Mouse (Mus musculus) liver, postnatal 0 days (tissue): ENCODE measurements around the gene Nr3c2. TPM values are rescaled to one million over a fixed set of nuclear protein-coding genes. Genes with fewer than 3 reads are reported as not detected.

Experiments used
- ATAC-seq: fragments of 200-750 bp; cut with Nextera tagmentation; 2 replicates; pipeline ENCODE4 v1.8.0; 2017; ENCODE audit warnings: mild to moderate bottlenecking, moderate library complexity
- DNase-seq: peaks from one replicate; pipeline ENCODE4 v3.0.0-alpha.2; 2016
- H3K27ac ChIP-seq: fragments of 300-500 bp; sonication (generic); 2 replicates; pipeline ENCODE4 v1.5.1; 2014; ENCODE audit warnings: antibody characterized with exemption, moderate library complexity, mild to moderate bottlenecking, low read depth
- H3K27me3 ChIP-seq: fragments of 300-500 bp; sonication (generic); 2 replicates; pipeline ENCODE4 v1.6.1; 2014; ENCODE audit warnings: low read length, control low read depth, mixed read lengths; ENCODE audit not compliant: insufficient read depth
- H3K36me3 ChIP-seq: fragments of 300-500 bp; sonication (generic); replicated peaks from 2 replicates; pipeline ENCODE4 v1.6.1; 2014; ENCODE audit warnings: mild to moderate bottlenecking, control low read depth, low read length, moderate library complexity, mixed read lengths; ENCODE audit not compliant: insufficient read depth
- H3K4me1 ChIP-seq: fragments of 300-500 bp; sonication (generic); 2 replicates; pipeline ENCODE4 v1.6.1; 2014; ENCODE audit warnings: antibody characterized with exemption, mild to moderate bottlenecking, control low read depth; ENCODE audit not compliant: insufficient read depth
- H3K4me2 ChIP-seq: fragments of 300-500 bp; sonication (generic); 2 replicates; pipeline ENCODE4 v1.6.1; 2014; ENCODE audit warnings: low read depth, mild to moderate bottlenecking, low read length, moderate library complexity, mixed read lengths
- H3K4me3 ChIP-seq: fragments of 300-500 bp; sonication (generic); 2 replicates; pipeline ENCODE4 v1.5.1; 2014; ENCODE audit warnings: low read depth, low read length
- H3K9ac ChIP-seq: fragments of 300-500 bp; sonication (generic); replicated peaks from 2 replicates; pipeline ENCODE4 v1.6.1; 2014; ENCODE audit warnings: mild to moderate bottlenecking, moderate library complexity
- H3K9me3 ChIP-seq: fragments of 300-500 bp; sonication (generic); 2 replicates; pipeline ENCODE4 v1.6.1; 2016; ENCODE audit warnings: mild to moderate bottlenecking, control low read depth, low read length, mixed read lengths
- CTCF ChIP-seq: sonication (generic); IDR thresholded peaks from 2 replicates; pipeline ENCODE4 v1.5.1; 2016; ENCODE audit warnings: antibody characterized with exemption, low read depth
- EP300 ChIP-seq: IDR thresholded peaks from 2 replicates; pipeline ENCODE4 v1.6.1; 2016; ENCODE audit warnings: antibody characterized with exemption, low read depth, mild to moderate bottlenecking
- WGBS: fragments of 180-500 bp; shearing (Covaris S2); extraction: QIAGEN DNeasy Blood & Tissue Kit; methylation state at CpG from one replicate; pipeline ENCODE4 v1.1.7; 2014; ENCODE audit not compliant: insufficient replicate concordance; 5-methylcytosine and 5-hydroxymethylcytosine counted together
- polyA plus RNA-seq: library from polyadenylated mRNA; unstranded; fragments of >200 nt; fragmentation: Nextera tagmentation; extraction: Ambion mirVana; gene quantifications from 2 replicates; pipeline ENCODE4 v1.2.1, GENCODE M21; 2015

Gene Nr3c2
- polyA plus RNA-seq, 1 experiment from 2014 or later, result 3.4 TPM

DNA sequence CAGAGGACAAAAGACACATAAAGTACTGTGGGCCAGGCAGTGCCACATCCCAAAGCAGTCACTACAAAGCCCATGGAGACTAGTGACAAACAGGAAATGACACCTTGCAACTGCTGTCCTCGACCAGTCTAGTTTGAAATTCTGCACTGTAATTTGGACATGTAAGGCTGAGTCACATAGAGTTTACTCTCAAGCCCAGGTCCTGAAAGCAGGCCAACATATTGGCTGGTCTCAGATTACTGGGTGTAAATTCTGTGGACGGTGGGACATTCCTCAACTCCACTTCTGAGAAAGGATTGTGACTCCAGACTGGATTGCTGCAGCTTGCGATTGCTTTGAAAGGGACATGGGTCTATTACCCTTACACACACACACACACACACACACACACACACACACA is 388.8 kb downstream of the Nr3c2 start:
- no peaks in the 10 kb centered on the region for H3K9me3 ChIP-seq
- DNase-seq (no peak), ATAC-seq (no peak)
- no peaks in the 10 kb centered on the region for H3K27me3 ChIP-seq
- H3K4me2 ChIP-seq, result no peak overlapping the region
- H3K36me3 ChIP-seq, result no peaks in the 10 kb centered on the region
- TF ChIP-seq CTCF (no peak), EP300 (no peak)
- no peak overlapping the region for H3K9ac ChIP-seq
- WGBS, result 65% methylated on average over 3 of the region's 3 CpGs
- H3K4me3 ChIP-seq, result no peak overlapping the region
- no peak overlapping the region for H3K27ac ChIP-seq
- H3K4me1 ChIP-seq, result no peaks in the 10 kb centered on the region

DNA sequence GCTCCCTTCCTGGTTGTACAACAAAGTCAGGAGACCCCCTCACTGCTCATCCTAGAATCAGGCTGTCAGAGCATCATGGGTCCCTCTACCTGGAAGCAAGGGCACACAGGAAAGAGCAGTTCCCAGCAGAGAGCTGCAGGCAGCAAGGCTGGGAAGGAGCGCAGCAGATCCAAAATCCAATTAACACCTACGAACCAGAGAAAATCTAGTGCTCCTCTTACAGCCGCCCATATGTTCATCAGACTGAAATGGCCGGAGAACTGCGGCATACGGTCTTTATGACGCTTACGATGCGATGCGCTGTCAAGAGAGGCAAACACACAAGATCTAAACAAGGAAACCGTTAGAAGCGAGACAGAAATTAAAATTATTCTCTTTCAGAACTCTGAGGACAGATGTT is 389.2 kb downstream of the Nr3c2 start:
- no peak overlapping the region for H3K4me3 ChIP-seq
- H3K9me3 ChIP-seq, result no peaks in the 10 kb centered on the region
- TF ChIP-seq CTCF, result no peak
- no peak for TF ChIP-seq EP300
- H3K27me3 ChIP-seq, result no peaks in the 10 kb centered on the region
- H3K9ac ChIP-seq, result no peak overlapping the region
- WGBS, result 87% methylated on average over 12 of the region's 12 CpGs
- H3K36me3 ChIP-seq, result no peaks in the 10 kb centered on the region
- ATAC-seq (no peak), DNase-seq (no peak)
- no peaks in the 10 kb centered on the region for H3K4me1 ChIP-seq
- H3K4me2 ChIP-seq, result no peak overlapping the region
- H3K27ac ChIP-seq, result no peak overlapping the region

GRCm38 (mm10) chr8:77292120-77292519 is 392.9 kb downstream of the Nr3c2 start:
- Histone ChIP-seq H3K27me3 (no peaks in the 10 kb centered on the region), H3K9ac (no peak overlapping the region), H3K4me3 (no peak overlapping the region), H3K4me1 (no peaks in the 10 kb centered on the region), H3K9me3 (peaks cover 4% of the 10 kb centered on the region; the same call in 1 of the 2 replicates), H3K4me2 (no peak overlapping the region), H3K36me3 (no peaks in the 10 kb centered on the region; the same call in 1 of the 2 replicates), H3K27ac (no peak overlapping the region)
- 64% methylated on average over 4 of the region's 4 CpGs for WGBS
- DNase-seq (no peak), ATAC-seq (no peak)
- TF ChIP-seq CTCF (no peak), EP300 (no peak)

DNA sequence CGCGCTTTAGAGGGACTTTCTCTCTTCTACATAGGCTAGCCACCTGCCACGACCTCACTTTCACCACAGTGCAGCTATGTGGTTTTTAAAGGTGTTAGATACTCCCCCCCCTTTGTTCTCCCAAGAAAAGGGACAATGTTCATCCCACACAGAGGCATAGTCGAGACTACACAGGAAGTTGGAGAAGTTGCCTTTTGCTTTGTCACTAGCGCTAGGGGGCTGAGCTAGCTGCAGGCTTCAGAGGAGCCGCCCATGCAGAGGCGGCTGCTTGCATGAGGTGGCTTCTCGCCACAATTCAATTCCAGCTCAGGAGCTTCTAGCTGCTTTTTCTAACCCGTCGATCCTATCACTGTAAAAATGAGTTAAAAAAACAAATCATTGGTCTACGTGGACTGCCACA is 393.4 kb downstream of the Nr3c2 start:
- H3K4me2 ChIP-seq, result no peak overlapping the region
- H3K4me1 ChIP-seq, result no peaks in the 10 kb centered on the region
- H3K9me3 ChIP-seq, result peaks cover 4% of the 10 kb centered on the region; the same call in 1 of the 2 replicates
- peaks cover 3% of the 10 kb centered on the region; the same call in 1 of the 2 replicates for H3K36me3 ChIP-seq
- H3K27ac ChIP-seq, result no peak overlapping the region
- ATAC-seq (no peak), DNase-seq (no peak)
- H3K4me3 ChIP-seq, result no peak overlapping the region
- no peak overlapping the region for H3K9ac ChIP-seq
- TF ChIP-seq CTCF (no peak), EP300 (no peak)
- no peaks in the 10 kb centered on the region for H3K27me3 ChIP-seq
- 80% methylated on average over 11 of the region's 11 CpGs for WGBS

DNA sequence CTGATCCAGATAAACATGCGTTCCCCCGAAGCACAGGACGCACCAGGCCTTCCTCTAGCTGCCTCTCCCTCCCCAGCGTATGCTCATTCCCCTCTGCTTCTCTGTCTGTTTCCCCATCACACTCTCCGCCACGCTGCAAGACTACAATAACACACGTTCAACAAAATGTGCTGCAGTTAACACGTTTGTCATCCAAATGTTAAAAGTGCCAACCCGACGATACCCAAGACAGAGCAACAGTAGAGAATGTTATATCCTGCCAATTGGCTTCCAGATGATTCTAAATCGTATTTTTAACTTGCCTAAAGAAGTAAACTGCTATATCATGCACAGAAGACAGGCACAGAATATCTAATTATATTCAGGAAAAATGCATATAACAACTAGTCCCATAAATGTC is 395.4 kb downstream of the Nr3c2 start:
- H3K4me1 ChIP-seq, result no peaks in the 10 kb centered on the region
- H3K27me3 ChIP-seq, result no peaks in the 10 kb centered on the region
- WGBS, result 85% methylated on average over 11 of the region's 11 CpGs
- DNase-seq (no peak), ATAC-seq (no peak)
- H3K36me3 ChIP-seq, result peaks cover 3% of the 10 kb centered on the region; the same call in 1 of the 2 replicates
- H3K9ac ChIP-seq, result no peak overlapping the region
- H3K9me3 ChIP-seq, result peaks cover 4% of the 10 kb centered on the region; the same call in 1 of the 2 replicates
- H3K27ac ChIP-seq, result no peak overlapping the region
- no peak overlapping the region for H3K4me2 ChIP-seq
- H3K4me3 ChIP-seq, result no peak overlapping the region
- TF ChIP-seq CTCF (no peak), EP300 (no peak)
